Mouse (Mus musculus) stomach, embryonic 16.5 days (tissue): Measurements from ENCODE around the gene Dnah14. TPM values are rescaled to one million over a fixed set of nuclear protein-coding genes. Genes with fewer than 3 reads are reported as not detected.

Experiments used
- ATAC-seq: fragments of 200-750 bp; cut with Nextera tagmentation; 2 replicates; pipeline ENCODE4 v1.8.0; 2017; ENCODE audit warnings: moderate number of reproducible peaks, moderate TSS enrichment; ENCODE audit not compliant: insufficient read depth, low FRiP score
- H3K27ac ChIP-seq: fragments of 300-500 bp; sonication (generic); 2 replicates; pipeline ENCODE4 v1.5.1; 2014; ENCODE audit warnings: low read length
- H3K27me3 ChIP-seq: fragments of 300-500 bp; sonication (generic); 2 replicates; pipeline ENCODE4 v1.6.1; 2014; ENCODE audit warnings: low read length, control low read depth, mixed read lengths; ENCODE audit not compliant: control insufficient read depth, insufficient read depth
- H3K36me3 ChIP-seq: fragments of 300-500 bp; sonication (generic); 2 replicates; pipeline ENCODE4 v1.6.1; 2014; ENCODE audit warnings: low read length; ENCODE audit not compliant: control insufficient read depth, insufficient read depth
- H3K4me1 ChIP-seq: fragments of 300-500 bp; sonication (generic); 2 replicates; pipeline ENCODE4 v1.6.1; 2014; ENCODE audit warnings: low read length, control low read depth, mixed read lengths; ENCODE audit not compliant: control insufficient read depth, insufficient read depth
- H3K4me2 ChIP-seq: fragments of 300-500 bp; sonication (generic); 2 replicates; pipeline ENCODE4 v1.6.1; 2014; ENCODE audit warnings: low read depth, low read length, mixed read lengths
- H3K4me3 ChIP-seq: fragments of 300-500 bp; sonication (generic); replicated peaks from 2 replicates; pipeline ENCODE4 v1.5.1; 2014; ENCODE audit warnings: mild to moderate bottlenecking, low read length
- H3K9ac ChIP-seq: fragments of 300-500 bp; sonication (generic); 2 replicates; pipeline ENCODE4 v1.6.1; 2014; ENCODE audit warnings: low read length
- H3K9me3 ChIP-seq: fragments of 300-500 bp; sonication (generic); replicated peaks from 2 replicates; pipeline ENCODE4 v1.6.1; 2016; ENCODE audit warnings: low read length, control low read depth; ENCODE audit not compliant: control insufficient read depth
- WGBS: fragments of 180-500 bp; shearing (Covaris S2); extraction: QIAGEN DNeasy Blood & Tissue Kit; methylation state at CpG from one replicate; pipeline ENCODE4 v1.1.7; 2014; 5-methylcytosine and 5-hydroxymethylcytosine counted together
- polyA plus RNA-seq: library from polyadenylated mRNA; unstranded; fragments of >200 nt; fragmentation: Nextera tagmentation; extraction: Ambion mirVana; gene quantifications from 2 replicates; pipeline ENCODE4 v1.2.1, GENCODE M21; 2015

The Dnah14 gene
- polyA plus RNA-seq, 1 experiment from 2014 or later = 1.4 TPM

DNA sequence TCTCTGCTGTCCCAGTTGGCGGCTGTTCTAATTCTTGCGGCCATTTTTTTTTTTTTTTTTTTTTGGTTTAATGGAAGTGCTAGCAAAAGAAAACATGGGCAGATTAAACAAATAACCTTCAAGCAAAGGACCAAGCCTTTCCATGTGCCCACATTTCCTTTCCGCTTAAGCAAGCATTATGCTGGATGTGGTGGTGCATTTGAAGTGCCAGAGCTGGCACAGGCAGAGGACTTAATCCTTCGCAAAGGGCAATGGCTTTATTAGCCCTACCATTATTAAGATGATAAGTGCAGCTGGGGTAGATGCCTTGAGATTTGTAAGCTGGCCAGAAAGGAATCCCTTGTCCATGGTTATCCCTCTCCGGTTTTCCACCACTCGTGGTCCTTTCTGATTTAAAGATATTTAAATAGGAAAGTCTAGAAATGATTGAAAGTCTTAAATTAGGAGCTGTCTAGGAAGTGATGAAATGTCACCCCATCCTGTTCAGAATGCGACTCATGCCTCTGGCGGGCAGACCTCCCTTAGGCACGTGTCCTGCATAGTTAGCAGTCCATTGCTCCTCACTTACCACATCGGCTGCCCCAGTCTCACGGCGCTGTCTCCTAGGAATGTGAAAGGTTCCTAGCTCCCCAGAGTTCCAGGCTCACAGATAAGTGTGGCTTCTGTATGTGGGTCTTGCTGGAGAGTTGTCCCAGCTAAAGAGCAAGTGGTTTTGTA, 61.8 kb downstream of the Dnah14 start:
- WGBS = 80% methylated on average over 12 of the region's 12 CpGs
- no peaks in the 10 kb centered on the region for H3K9me3 ChIP-seq
- no peak overlapping the region for H3K9ac ChIP-seq
- no peaks in the 10 kb centered on the region for H3K27me3 ChIP-seq
- no peak overlapping the region for H3K27ac ChIP-seq
- H3K4me1 ChIP-seq = no peaks in the 10 kb centered on the region
- H3K36me3 ChIP-seq = no peaks in the 10 kb centered on the region
- no peak overlapping the region for H3K4me2 ChIP-seq
- H3K4me3 ChIP-seq = no peak overlapping the region
- ATAC-seq = no peak

DNA sequence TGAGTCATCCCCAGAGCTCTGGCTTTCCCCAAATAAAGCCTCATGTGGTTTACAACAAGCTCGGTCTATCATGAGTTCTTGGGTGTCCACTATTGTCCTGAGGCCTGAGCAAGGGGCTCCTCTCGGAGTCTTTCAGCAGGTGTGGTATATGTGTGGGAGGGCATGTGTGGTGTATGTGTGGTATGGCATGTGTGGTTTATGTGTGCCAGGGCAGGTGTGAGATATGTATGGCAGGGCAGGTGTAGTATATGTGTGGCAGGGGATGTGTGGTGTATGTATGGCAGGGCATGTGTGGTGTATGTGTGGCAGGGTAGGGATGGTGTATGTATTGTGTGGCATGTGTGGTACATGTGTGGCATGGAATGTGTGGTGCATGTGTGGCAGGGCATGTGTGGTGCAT, 64.0 kb downstream of the Dnah14 start:
- no peak overlapping the region for H3K4me3 ChIP-seq
- no peaks in the 10 kb centered on the region for H3K36me3 ChIP-seq
- no peaks in the 10 kb centered on the region for H3K4me1 ChIP-seq
- no peaks in the 10 kb centered on the region for H3K9me3 ChIP-seq
- H3K9ac ChIP-seq = no peak overlapping the region
- no peaks in the 10 kb centered on the region for H3K27me3 ChIP-seq
- no peak overlapping the region for H3K4me2 ChIP-seq
- 64% methylated on average over 2 of the region's 2 CpGs for WGBS
- ATAC-seq = no peak
- H3K27ac ChIP-seq = no peak overlapping the region

GRCm38 (mm10) chr1:181647467-181647866, 71.1 kb downstream of the Dnah14 start:
- H3K9ac ChIP-seq = no peak overlapping the region

GRCm38 (mm10) chr1:181653481-181653880, 77.1 kb downstream of the Dnah14 start:
- no peaks in the 10 kb centered on the region for H3K4me1 ChIP-seq
- no peak overlapping the region for H3K27ac ChIP-seq
- H3K4me2 ChIP-seq = no peak overlapping the region
- 81% methylated on average over 3 of the region's 3 CpGs for WGBS
- no peaks in the 10 kb centered on the region for H3K9me3 ChIP-seq
- no peaks in the 10 kb centered on the region for H3K36me3 ChIP-seq
- no peak overlapping the region for H3K9ac ChIP-seq
- H3K4me3 ChIP-seq = no peak overlapping the region
- no peaks in the 10 kb centered on the region for H3K27me3 ChIP-seq
- no peak for ATAC-seq

More at GRCm38 (mm10) chr1:181647467-181647866, 71.1 kb downstream of the Dnah14 start:
- no peaks in the 10 kb centered on the region for H3K4me1 ChIP-seq
- no peaks in the 10 kb centered on the region for H3K9me3 ChIP-seq
- H3K4me3 ChIP-seq = no peak overlapping the region
- H3K36me3 ChIP-seq = no peaks in the 10 kb centered on the region
- no peaks in the 10 kb centered on the region for H3K27me3 ChIP-seq
- no peak overlapping the region for H3K27ac ChIP-seq
- no peak for ATAC-seq
- no peak overlapping the region for H3K4me2 ChIP-seq
- 45% methylated on average over 8 of the region's 8 CpGs for WGBS

GRCm38 (mm10) chr1:181656421-181656820, 80.1 kb downstream of the Dnah14 start:
- H3K4me1 ChIP-seq = no peaks in the 10 kb centered on the region
- no peak for ATAC-seq
- H3K27ac ChIP-seq = no peak overlapping the region
- no peak overlapping the region for H3K4me2 ChIP-seq
- H3K27me3 ChIP-seq = no peaks in the 10 kb centered on the region
- H3K9ac ChIP-seq = no peak overlapping the region
- whole genome bisulfite sequencing = 90% methylated on average over 5 of the region's 5 CpGs
- H3K36me3 ChIP-seq = no peaks in the 10 kb centered on the region
- H3K9me3 ChIP-seq = no peaks in the 10 kb centered on the region
- H3K4me3 ChIP-seq = no peak overlapping the region

GRCm38 (mm10) chr1:181666801-181667200, 90.4 kb downstream of the Dnah14 start:
- Histone ChIP-seq H3K36me3 (no peaks in the 10 kb centered on the region), H3K27me3 (no peaks in the 10 kb centered on the region), H3K4me3 (no peak overlapping the region), H3K4me1 (no peaks in the 10 kb centered on the region), H3K9ac (no peak overlapping the region), H3K9me3 (no peaks in the 10 kb centered on the region), H3K4me2 (no peak overlapping the region), H3K27ac (no peak overlapping the region)
- 49% methylated on average over 4 of the region's 4 CpGs for WGBS
- ATAC-seq = no peak

DNA sequence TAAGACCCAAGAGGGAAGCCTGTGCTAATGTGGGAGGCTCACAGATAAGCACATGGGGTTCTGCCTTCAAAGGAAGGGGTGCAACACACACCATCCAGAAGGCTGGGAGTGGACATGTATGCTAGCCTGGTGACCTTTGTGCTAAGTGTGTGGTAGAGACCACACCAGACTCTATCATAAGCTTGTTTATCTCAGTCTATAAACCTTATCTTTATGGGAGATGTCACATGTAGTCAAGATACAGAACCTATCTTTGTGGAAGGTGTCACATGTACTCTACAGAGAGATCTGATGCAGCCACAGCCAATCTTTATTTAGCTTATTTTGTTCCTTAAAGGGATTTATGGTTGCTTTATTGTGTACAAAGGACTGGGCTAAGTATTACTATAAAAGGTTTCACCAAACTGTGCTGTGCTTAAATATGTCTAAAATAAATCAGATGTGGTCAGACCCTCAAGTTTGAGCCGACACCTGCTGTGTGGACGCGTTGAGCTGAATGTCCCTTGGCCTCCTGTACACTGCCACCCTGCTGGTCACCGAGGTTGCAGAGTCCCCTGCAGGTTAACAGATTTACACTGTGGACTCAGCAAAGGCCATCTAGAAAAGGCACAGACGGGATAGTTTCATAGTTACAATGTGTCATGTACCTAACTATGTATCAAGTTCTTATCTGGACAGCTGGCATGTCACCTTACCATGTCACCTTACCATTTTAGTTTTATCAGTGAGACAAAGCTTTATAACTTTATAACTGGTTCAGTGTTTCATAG, 118.6 kb downstream of the Dnah14 start:
- Histone ChIP-seq H3K4me2 (no peak overlapping the region), H3K9ac (no peak overlapping the region), H3K27me3 (no peaks in the 10 kb centered on the region), H3K4me1 (no peaks in the 10 kb centered on the region), H3K4me3 (no peak overlapping the region), H3K9me3 (no peaks in the 10 kb centered on the region), H3K27ac (no peak overlapping the region), H3K36me3 (no peaks in the 10 kb centered on the region)
- 72% methylated on average over 5 of the region's 5 CpGs for WGBS
- no peak for ATAC-seq

DNA sequence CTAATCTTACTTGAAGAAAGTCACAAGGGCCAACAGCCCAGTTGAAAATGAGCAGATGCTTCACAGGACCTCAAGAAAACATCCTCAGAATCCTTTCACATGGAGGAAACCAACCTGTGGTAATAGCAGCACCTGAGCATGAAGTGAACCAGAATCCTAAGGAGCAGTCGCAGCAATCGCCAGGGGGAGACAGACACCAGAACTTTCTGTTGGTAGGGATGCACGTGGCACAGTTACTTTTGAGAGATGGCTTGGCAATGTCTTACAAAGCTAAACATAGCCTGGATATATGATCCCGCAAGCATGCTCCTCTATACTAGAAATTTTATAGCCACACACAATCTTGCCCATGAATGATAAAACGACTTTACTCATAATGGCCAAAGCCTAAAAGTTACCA, 152.3 kb downstream of the Dnah14 start:
- no peak; the same call in 1 of the 2 replicates for ATAC-seq
- H3K27me3 ChIP-seq = no peaks in the 10 kb centered on the region
- H3K27ac ChIP-seq = no peak overlapping the region
- WGBS = 47% methylated on average over 5 of the region's 5 CpGs
- H3K4me3 ChIP-seq = no peak overlapping the region
- H3K9me3 ChIP-seq = no peaks in the 10 kb centered on the region
- H3K4me1 ChIP-seq = no peaks in the 10 kb centered on the region
- H3K4me2 ChIP-seq = no peak overlapping the region
- no peak overlapping the region for H3K9ac ChIP-seq
- no peaks in the 10 kb centered on the region for H3K36me3 ChIP-seq

- H3K27me3 ChIP-seq = no peaks in the 10 kb centered on the region
- H3K9ac ChIP-seq = no peak overlapping the region
- no peaks in the 10 kb centered on the region for H3K9me3 ChIP-seq
- no peak overlapping the region for H3K4me2 ChIP-seq
- no peaks in the 10 kb centered on the region for H3K36me3 ChIP-seq
- H3K4me3 ChIP-seq = no peak overlapping the region
- 51% methylated on average over 5 of the region's 5 CpGs for WGBS
- ATAC-seq = no peak
- H3K4me1 ChIP-seq = no peaks in the 10 kb centered on the region
- no peak overlapping the region for H3K27ac ChIP-seq
These were observed 157.2 kb downstream of the Dnah14 start for GRCm38 (mm10) chr1:181733517-181733916.
